Mouse (Mus musculus): ENCODE data around the gene Nup107. TPM values are rescaled to one million over a fixed set of nuclear protein-coding genes. Genes with fewer than 3 reads are reported as not detected.

The Nup107 gene
- polyA plus RNA-seq, 1 experiment from 2014 or later, result 96.3 TPM

DNA sequence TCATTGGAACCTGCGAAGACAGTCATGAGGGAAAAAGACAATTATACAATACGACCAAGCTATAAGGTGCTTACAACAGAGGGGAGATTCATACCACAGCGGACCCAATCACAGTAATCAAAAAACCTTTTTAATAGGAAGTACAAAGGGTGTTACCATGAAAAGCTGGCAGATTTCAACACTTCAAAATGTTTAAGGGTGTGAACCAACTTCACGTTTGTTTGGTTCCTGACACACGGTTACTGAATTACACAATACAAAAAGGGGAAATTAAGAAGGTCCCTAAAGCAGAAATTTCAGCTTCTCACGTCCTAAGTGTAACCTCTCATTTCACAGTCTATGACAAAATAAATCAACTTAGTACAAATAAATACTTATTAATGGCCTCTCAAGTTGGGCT is 26.1 kb upstream of the Nup107 start:
- H3K9ac ChIP-seq, result no peak overlapping the region
- no peaks in the 10 kb centered on the region for H3K27me3 ChIP-seq (ENCODE audit: insufficient read depth, low read length)
- no peak overlapping the region for H3K4me3 ChIP-seq (ENCODE audit: low read depth, low read length)
- no peaks in the 10 kb centered on the region for H3K9me3 ChIP-seq (ENCODE audit: low read depth, low read length)
- DNase-seq (no peak), ATAC-seq (ENCODE audit: insufficient read depth) (no peak)
- H3K36me3 ChIP-seq (ENCODE audit: insufficient read depth), result peaks cover 90% of the 10 kb centered on the region
- no peak overlapping the region for H3K27ac ChIP-seq (ENCODE audit: low read depth)
- TF ChIP-seq CTCF (IDR thresholded peaks at IDR 0.05; ENCODE audit: low read depth), result no peak
- WGBS, result 86% methylated on average over 6 of the region's 6 CpGs
- H3K4me2 ChIP-seq, result no peak overlapping the region
- no peaks in the 10 kb centered on the region for H3K4me1 ChIP-seq (ENCODE audit: insufficient read depth)

- DNase-seq (no peak), ATAC-seq (ENCODE audit: insufficient read depth) (no peak)
- H3K4me3 ChIP-seq (ENCODE audit: low read depth, low read length), result no peak overlapping the region
- no peak overlapping the region for H3K27ac ChIP-seq (ENCODE audit: low read depth)
- 90% methylated on average over 6 of the region's 6 CpGs for WGBS
- peaks cover 91% of the 10 kb centered on the region for H3K36me3 ChIP-seq (ENCODE audit: insufficient read depth)
- H3K9ac ChIP-seq, result no peak overlapping the region
- H3K4me1 ChIP-seq (ENCODE audit: insufficient read depth), result no peaks in the 10 kb centered on the region
- no peak overlapping the region for H3K4me2 ChIP-seq
- TF ChIP-seq CTCF (IDR thresholded peaks at IDR 0.05; ENCODE audit: low read depth), result no peak
- H3K27me3 ChIP-seq (ENCODE audit: insufficient read depth, low read length), result no peaks in the 10 kb centered on the region
- H3K9me3 ChIP-seq (ENCODE audit: low read depth, low read length), result no peaks in the 10 kb centered on the region
Observed at GRCm38 (mm10) chr10:117816721-117817120, 24.2 kb upstream of the Nup107 start.

- 87% methylated on average over 2 of the region's 2 CpGs for WGBS
- Histone ChIP-seq H3K27ac (ENCODE audit: low read depth) (no peak overlapping the region), H3K4me2 (no peak overlapping the region), H3K4me3 (ENCODE audit: low read depth, low read length) (no peak overlapping the region), H3K9ac (no peak overlapping the region), H3K27me3 (ENCODE audit: insufficient read depth, low read length) (no peaks in the 10 kb centered on the region), H3K9me3 (ENCODE audit: low read depth, low read length) (no peaks in the 10 kb centered on the region), H3K4me1 (ENCODE audit: insufficient read depth) (no peaks in the 10 kb centered on the region), H3K36me3 (ENCODE audit: insufficient read depth) (peaks cover 57% of the 10 kb centered on the region)
- TF ChIP-seq CTCF (IDR thresholded peaks at IDR 0.05; ENCODE audit: low read depth), result no peak
- DNase-seq, result no peak
- ATAC-seq (ENCODE audit: insufficient read depth), result no peak
Observed at GRCm38 (mm10) chr10:117812501-117812900, 20.0 kb upstream of the Nup107 start.

DNA sequence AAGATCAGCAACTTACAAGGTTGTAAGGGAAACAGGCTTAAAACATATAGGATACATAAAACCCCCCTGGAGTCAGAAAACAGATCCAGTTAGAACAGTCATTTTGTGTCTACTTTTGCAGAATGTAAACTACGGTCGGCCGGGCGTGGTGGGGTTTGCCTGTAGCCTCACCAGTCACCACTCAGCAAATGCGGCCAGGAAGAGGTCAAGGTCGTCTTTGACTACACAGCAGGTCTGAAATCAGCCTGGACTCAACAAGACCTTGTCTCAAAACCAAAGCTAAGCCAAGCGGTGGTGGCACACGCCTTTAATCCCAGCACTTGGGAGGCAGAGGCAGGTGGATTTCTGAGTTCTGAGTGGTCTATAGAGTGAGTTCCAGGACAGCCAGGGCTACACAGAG is 19.1 kb upstream of the Nup107 start:
- Histone ChIP-seq H3K36me3 (ENCODE audit: insufficient read depth) (peaks cover 48% of the 10 kb centered on the region), H3K4me3 (ENCODE audit: low read depth, low read length) (no peak overlapping the region), H3K4me1 (ENCODE audit: insufficient read depth) (no peaks in the 10 kb centered on the region), H3K27ac (ENCODE audit: low read depth) (no peak overlapping the region), H3K27me3 (ENCODE audit: insufficient read depth, low read length) (no peaks in the 10 kb centered on the region), H3K4me2 (no peak overlapping the region), H3K9ac (no peak overlapping the region), H3K9me3 (ENCODE audit: low read depth, low read length) (no peaks in the 10 kb centered on the region)
- no peak for ATAC-seq (ENCODE audit: insufficient read depth)
- WGBS, result 93% methylated on average over 8 of the region's 8 CpGs
- no peak for DNase-seq
- no peak for TF ChIP-seq CTCF (IDR thresholded peaks at IDR 0.05; ENCODE audit: low read depth)

DNA sequence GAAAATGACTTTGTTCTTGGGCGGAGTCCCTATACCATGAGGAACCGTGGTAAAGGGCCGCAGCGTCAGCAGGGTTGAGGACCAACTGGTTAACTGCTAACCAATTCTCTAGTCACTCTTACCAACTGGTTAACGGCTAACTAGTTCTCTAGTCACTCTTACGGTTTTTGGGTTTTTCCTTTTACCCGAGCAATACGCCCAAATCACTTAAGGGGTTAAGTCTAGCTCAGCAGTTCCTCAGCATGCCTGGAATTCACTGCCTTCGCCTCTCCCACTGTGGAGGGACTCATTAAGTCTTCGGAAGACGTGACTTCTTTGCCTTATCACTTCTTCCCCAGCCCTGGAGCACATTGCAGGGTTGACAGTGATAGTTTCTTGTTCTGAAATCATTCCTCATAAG is 18.0 kb upstream of the Nup107 start:
- no peak for DNase-seq
- peaks cover 39% of the 10 kb centered on the region for H3K36me3 ChIP-seq (ENCODE audit: insufficient read depth)
- no peak for TF ChIP-seq CTCF (IDR thresholded peaks at IDR 0.05; ENCODE audit: low read depth)
- no peak overlapping the region for H3K9ac ChIP-seq
- no peaks in the 10 kb centered on the region for H3K27me3 ChIP-seq (ENCODE audit: insufficient read depth, low read length)
- no peak overlapping the region for H3K4me2 ChIP-seq
- ATAC-seq (ENCODE audit: insufficient read depth), result no peak
- WGBS, result 73% methylated on average over 11 of the region's 11 CpGs
- no peak overlapping the region for H3K27ac ChIP-seq (ENCODE audit: low read depth)
- H3K4me1 ChIP-seq (ENCODE audit: insufficient read depth), result no peaks in the 10 kb centered on the region
- no peaks in the 10 kb centered on the region for H3K9me3 ChIP-seq (ENCODE audit: low read depth, low read length)
- no peak overlapping the region for H3K4me3 ChIP-seq (ENCODE audit: low read depth, low read length)

DNA sequence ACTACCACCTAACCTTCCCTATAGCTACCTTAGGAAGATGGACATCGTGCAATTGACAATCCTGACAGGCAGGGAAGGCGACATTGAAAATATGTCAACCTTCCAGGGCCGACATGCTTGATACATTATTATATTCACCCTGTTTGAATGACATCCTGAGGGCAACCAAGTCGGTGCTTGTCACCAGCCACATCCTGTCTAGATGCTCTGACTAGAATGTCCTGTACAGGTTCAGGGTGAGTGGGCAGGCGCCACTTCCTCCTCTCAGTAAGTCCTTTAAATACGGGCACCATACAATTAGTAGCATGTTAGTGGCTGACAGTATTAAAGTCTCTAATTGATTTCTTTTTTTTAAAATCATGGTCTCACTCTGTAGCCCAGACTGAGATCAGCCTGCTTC is 15.6 kb upstream of the Nup107 start:
- no peak for TF ChIP-seq CTCF (IDR thresholded peaks at IDR 0.05; ENCODE audit: low read depth)
- Histone ChIP-seq H3K9me3 (ENCODE audit: low read depth, low read length) (no peaks in the 10 kb centered on the region), H3K27me3 (ENCODE audit: insufficient read depth, low read length) (no peaks in the 10 kb centered on the region), H3K9ac (no peak overlapping the region), H3K4me2 (no peak overlapping the region), H3K27ac (ENCODE audit: low read depth) (no peak overlapping the region), H3K4me3 (ENCODE audit: low read depth, low read length) (no peak overlapping the region), H3K36me3 (ENCODE audit: insufficient read depth) (peaks cover 19% of the 10 kb centered on the region), H3K4me1 (ENCODE audit: insufficient read depth) (no peaks in the 10 kb centered on the region)
- DNase-seq (no peak), ATAC-seq (ENCODE audit: insufficient read depth) (no peak)
- WGBS, result 78% methylated on average over 6 of the region's 6 CpGs

DNA sequence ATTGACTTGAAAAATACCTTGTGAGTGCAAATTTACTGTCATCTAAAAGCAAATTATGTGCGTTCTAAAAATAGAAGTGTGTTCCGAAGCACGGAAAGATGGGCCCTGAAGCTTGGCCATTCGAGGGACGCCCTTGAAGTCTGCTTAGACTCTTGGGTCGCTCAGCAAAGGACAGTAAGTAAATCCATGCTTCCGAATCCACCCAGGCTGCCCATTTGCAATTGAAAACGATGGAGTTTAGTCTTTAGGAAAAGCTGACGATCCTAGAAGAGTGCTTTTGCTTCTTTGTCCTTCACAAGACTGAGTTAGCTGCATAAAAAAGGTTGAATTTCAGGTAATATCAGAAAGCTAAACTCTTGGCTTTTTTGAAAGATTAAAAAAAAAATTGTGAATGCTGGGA is 13.4 kb upstream of the Nup107 start:
- Histone ChIP-seq H3K4me1 (ENCODE audit: insufficient read depth) (no peaks in the 10 kb centered on the region), H3K4me2 (no peak overlapping the region), H3K4me3 (ENCODE audit: low read depth, low read length) (no peak overlapping the region), H3K36me3 (ENCODE audit: insufficient read depth) (no peaks in the 10 kb centered on the region), H3K9ac (no peak overlapping the region), H3K9me3 (ENCODE audit: low read depth, low read length) (no peaks in the 10 kb centered on the region), H3K27me3 (ENCODE audit: insufficient read depth, low read length) (no peaks in the 10 kb centered on the region), H3K27ac (ENCODE audit: low read depth) (no peak overlapping the region)
- TF ChIP-seq CTCF (IDR thresholded peaks at IDR 0.05; ENCODE audit: low read depth), result no peak
- no peak for ATAC-seq (ENCODE audit: insufficient read depth)
- DNase-seq, result no peak
- WGBS, result 45% methylated on average over 9 of the region's 9 CpGs

Measured in lung, embryonic 14.5 days (tissue).